Mouse (Mus musculus): ENCODE results near the gene Tbl1xr1.

Gene Tbl1xr1

DNA sequence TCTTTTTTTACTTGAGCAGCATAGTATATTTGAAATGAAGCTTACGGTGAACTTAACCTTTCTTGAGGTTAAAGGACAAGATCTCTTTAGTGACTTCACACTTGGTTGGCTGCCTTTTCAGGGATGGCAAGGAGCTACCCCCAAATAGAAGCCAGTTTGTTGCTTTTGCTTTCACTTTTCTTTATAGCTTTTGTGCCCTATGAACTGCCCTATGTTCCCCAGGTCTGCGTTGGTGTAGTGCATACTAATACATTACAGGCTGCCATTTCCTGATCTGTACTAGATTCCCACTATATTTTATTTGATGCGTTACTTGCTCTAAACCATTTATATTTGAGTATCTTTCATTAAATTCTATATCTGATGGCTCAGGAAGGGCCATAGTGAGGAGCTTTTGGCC lies 127.7 kb downstream of the Tbl1xr1 start:
- DNase-seq (ENCODE audit: low spot score), result no peak

DNA sequence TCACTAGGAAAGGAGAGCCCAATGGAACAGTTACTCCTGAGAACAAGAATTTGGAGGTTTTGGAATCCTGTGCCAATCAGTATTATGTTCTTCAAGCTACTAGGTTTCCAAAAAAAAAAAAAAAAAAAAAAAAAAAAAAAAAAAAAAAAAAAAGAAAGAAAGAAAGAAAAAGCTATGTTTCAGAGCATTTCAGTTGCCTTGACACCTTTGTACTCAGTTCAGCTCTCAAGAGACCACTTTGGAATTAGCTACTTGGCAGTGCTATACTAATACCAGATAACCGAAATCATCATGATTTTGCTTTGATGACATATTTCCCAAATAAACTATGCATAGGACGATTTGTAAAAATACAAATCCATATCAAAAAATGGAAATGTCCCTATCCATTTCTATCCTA lies 145.1 kb downstream of the Tbl1xr1 start:
- no peak for DNase-seq (ENCODE audit: low spot score)

DNA sequence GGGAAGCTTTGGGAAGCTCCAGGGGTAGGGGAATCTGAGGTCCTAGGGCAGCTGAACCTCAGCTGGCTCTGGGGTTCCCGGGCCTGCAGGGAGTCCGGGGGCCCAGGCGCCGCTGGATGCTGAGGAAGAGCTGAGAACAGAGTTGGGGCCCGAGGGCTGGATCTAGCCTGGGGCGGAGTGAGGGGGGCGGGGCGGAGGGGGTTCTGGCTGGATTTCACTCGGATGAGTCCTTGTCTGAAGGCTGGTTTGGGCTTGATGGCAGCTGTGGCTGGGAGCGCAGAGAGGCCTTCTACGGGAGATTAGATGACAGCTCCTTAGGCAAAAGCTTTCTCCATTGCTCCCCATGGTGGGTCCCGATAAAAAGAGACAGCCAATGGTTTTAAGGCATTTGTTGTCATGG lies 145.9 kb downstream of the Tbl1xr1 start:
- DNase-seq (ENCODE audit: low spot score), result no peak

DNA sequence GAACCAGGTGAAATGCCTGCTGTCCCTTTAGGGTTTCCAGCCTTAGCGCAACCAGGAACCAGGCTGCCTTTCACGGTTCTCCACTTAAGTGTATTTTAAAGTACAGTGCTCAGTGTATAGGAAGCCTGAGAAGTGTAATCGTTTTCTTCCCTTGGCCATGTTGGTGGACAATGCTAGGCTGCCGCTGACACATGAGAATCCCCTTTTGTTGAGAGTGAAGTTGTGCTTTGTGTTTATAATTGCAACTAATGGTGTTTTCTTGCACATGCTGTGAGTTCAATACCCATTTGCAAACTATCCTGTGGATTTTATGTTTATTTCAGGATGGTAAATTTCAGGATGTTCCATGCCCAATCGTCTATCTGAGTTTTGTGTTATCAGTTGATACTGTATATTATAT lies 146.6 kb downstream of the Tbl1xr1 start:
- DNase-seq (ENCODE audit: low spot score), result no peak

DNA sequence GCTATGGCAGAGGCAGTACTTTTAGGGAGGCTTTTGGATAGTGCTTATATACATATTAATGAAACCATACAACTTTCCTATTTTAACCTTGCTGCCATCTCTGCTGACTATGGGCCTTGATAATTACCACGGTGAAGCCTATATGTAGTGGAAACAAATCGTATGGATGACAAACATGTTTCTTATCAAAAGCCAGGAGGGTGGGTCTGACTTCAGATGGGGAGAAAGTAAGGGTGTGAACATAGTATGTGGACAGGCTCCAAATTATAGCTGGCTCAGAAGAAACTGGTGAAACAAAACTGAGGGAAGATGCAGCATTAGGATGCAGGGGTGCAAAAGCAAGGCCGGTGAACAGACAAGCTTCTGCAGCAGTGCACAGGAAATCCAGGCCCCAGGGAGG lies 151.6 kb downstream of the Tbl1xr1 start:
- DNase-seq (ENCODE audit: low spot score), result no peak

DNA sequence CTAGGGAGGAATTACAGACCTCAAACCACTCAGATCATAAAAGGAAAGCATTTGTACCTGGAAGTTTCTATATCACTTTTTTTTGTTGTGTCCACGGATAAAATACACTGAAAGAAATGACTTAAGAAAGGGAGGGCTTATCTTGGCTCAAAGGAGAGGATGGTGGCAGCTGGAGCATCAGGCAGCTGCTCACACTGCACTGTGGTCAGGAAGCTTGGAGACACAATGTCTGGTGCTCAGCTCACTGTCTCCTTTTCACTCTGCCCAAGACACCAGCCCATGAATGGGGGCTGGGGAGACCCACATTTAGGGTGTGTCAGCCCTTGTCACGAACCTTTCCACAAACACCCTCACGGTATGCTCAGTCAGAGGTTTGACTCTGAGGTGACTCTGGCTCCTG lies 154.2 kb downstream of the Tbl1xr1 start:
- no peak for DNase-seq (ENCODE audit: low spot score)

DNA sequence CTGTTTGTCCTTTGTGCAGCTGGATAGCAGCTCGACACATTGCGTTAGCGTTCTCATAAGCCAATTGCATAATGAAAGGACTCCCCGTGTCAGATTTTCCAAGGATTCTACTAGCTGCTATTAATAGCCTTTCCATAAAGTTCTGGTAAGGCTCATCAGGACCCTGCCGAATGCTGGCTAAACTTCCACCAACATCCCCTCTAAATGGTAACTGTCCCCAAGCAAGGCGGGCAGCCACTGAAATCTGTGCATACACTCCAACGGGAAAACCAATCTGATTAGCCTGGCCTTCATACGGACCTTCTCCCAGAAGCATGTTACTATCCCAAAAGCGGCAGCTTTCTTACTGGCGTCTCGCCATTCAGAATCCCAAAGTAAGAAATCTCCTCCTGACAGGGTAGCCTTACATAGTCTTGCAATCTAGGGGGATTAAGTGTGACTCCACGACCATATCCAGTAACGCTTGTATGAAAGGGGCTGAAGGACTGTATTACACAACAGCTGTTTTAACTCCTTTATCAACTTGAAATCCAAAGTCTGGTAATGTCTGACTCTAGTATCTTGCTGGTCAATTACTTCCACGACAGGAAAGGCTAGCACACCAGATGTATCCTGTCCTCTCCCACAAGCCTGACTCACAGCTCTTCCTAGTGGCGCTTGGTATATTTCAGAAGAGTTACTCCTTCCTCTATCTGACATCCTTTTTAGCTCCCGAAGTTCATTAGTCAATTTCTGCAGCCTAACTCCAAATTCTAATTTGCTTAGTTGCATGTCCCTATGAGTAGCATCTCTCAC lies 161.9 kb downstream of the Tbl1xr1 start:
- DNase-seq (ENCODE audit: low spot score), result no peak
